Mouse (Mus musculus): ENCODE data around the gene Cldn15. TPM values are rescaled to one million over a fixed set of nuclear protein-coding genes. Genes with fewer than 3 reads are reported as not detected.

Gene Cldn15
- polyA plus RNA-seq, 1 experiment from 2014 or later = 3.0 TPM

DNA sequence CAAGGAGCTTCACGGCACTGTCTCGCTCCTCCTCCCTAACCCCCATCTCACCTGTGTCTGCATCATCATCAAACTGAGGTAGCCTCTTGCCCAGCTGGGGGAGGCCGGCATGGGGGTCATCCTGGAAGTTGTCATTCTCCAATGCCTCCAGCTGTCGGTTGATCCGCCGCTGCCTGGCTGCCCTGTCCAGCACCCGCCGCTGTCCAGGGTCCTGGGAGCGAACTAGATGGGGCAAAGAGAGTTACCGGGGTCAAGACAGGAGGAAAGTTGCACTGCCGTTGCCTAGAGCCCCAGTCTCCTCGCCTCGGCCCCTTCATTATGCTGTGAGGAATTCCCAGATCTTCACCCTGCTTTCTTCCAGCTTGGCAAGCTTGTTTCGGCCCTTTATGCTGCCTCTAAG is 18.4 kb downstream of the Cldn15 start:
- Histone ChIP-seq H3K4me2 (no peak overlapping the region), H3K4me3 (replicated peaks) (no peak overlapping the region), H3K36me3 (peaks cover 23% of the 10 kb centered on the region), H3K4me1 (replicated peaks) (peaks cover 23% of the 10 kb centered on the region), H3K9ac (no peak overlapping the region), H3K9me3 (replicated peaks) (no peaks in the 10 kb centered on the region), H3K27me3 (no peaks in the 10 kb centered on the region), H3K27ac (no peak overlapping the region)
- WGBS (ENCODE audit: insufficient replicate concordance) = 60% methylated on average over 14 of the region's 14 CpGs
- DNase-seq (no peak), ATAC-seq (ENCODE audit: low read depth) (no peak)

DNA sequence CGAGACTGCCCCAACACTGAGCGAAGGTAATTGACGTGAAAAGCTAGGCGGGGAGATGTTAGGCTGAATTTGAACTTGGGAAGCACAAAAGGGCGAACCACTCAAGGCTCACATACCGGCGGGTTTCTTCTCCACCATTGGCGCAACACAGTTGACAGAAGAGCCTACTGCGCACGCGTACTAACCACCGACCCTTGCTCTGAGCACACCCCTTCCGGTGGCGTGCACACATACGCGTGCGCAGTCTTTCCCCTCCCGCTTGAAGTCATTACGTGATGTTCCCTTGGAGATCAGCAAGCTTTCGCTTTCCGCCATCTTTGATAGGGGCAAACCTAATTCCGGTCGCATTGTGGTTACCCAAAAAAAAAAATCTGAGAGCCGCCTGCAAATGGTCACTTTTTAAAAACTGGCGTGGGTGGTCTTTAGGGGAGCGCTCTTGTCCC is 20.3 kb downstream of the Cldn15 start, which contains the start of gene Plod3:
Plod3 (plus strand) TSS at position 325 of the 443 bp plus-strand sequence.
- Histone ChIP-seq H3K9me3 (replicated peaks) (no peaks in the 10 kb centered on the region), H3K4me3 (replicated peaks) (peak within 1 kb of the TSS; percentile 92), H3K4me1 (replicated peaks) (peaks cover 23% of the 10 kb centered on the region), H3K4me2 (peak within 1 kb of the TSS; percentile 98), H3K9ac (peak within 1 kb of the TSS; percentile 96), H3K27ac (peak within 1 kb of the TSS; percentile 94), H3K36me3 (peaks cover 34% of the 10 kb centered on the region), H3K27me3 (no peaks in the 10 kb centered on the region)
- under 1% methylated on average over 26 of the region's 26 CpGs for WGBS (ENCODE audit: insufficient replicate concordance)
- ATAC-seq (ENCODE audit: low read depth) = peak; percentile 92
- DNase-seq = peak; percentile 95

DNA sequence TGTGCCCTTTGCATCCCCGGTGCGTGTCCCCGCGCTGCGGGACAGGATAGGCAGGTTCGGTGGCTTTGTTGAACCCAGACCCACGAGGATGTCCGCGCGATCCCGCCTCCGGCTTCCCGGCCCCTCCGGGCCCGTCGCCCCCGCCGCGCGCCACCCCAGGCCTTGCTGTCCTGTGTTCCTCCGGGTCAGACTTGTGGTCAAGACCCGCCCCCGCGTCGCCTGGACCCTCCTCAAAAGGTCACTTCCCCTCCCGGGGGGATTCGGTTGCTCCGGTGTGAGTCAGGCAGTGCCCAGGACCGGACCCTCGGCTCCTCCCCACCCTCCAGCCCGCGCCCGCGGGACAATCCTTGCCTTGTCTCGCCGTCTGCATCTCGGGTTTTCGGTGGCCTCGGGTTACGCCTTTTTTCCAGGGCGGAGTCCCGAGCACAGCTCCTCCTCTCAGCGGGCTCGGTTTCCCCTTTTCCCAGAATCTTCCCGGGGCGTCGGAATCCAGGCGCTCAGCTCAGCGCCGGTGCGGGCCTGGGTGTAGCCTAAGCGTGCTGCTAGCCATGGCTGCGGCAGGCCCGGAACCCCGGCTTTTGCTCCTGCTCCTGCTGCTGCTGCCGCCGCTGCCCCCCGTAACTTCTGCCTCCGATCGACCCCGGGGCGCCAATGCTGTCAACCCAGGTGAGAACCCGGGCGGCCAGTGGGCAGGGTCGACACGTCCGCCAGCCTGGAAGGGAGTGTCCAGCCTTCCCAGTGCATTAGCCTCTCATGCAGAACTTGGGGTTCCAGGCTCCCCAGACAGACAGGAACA is 20.9 kb downstream of the Cldn15 start:
- ATAC-seq (ENCODE audit: low read depth) = peak; percentile 61
- under 1% methylated on average over 67 of the region's 67 CpGs for WGBS (ENCODE audit: insufficient replicate concordance)
- Histone ChIP-seq H3K9me3 (replicated peaks) (no peaks in the 10 kb centered on the region), H3K27ac (peak overlapping the region; percentile 94), H3K4me1 (replicated peaks) (peaks cover 23% of the 10 kb centered on the region), H3K9ac (peak overlapping the region; percentile 96), H3K4me3 (replicated peaks) (peak overlapping the region; percentile 92), H3K4me2 (peak overlapping the region; percentile 98), H3K36me3 (peaks cover 34% of the 10 kb centered on the region), H3K27me3 (no peaks in the 10 kb centered on the region)
- DNase-seq = peak; percentile 79

DNA sequence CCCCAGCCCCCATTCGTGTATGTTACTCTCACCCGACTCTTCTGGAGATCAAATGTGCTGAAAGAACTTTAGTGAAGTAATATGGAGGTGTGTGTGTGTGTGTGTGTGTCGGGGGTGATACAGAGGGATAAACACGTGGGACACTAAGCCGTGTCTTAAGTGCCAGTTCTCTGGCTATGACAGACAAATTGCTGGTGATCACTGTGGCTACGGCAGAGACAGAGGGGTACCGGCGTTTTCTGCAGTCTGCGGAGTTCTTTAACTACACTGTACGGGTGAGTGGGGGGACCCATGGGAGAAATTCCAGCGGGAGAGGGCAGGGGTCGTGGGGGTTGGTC is 21.5 kb downstream of the Cldn15 start, which contains the start of gene Znhit1:
Znhit1 (minus strand) TSS at position 88 of the 338 bp plus-strand sequence.
- Histone ChIP-seq H3K4me2 (peak within 1 kb of the TSS; percentile 98), H3K9ac (peak within 1 kb of the TSS; percentile 96), H3K9me3 (replicated peaks) (no peaks in the 10 kb centered on the region), H3K27me3 (no peaks in the 10 kb centered on the region), H3K4me1 (replicated peaks) (peaks cover 23% of the 10 kb centered on the region), H3K27ac (peak within 1 kb of the TSS; percentile 94), H3K36me3 (peaks cover 38% of the 10 kb centered on the region), H3K4me3 (replicated peaks) (peak within 1 kb of the TSS; percentile 92)
- DNase-seq (no peak), ATAC-seq (ENCODE audit: low read depth) (no peak)
- WGBS (ENCODE audit: insufficient replicate concordance) = 7% methylated on average over 12 of the region's 12 CpGs

DNA sequence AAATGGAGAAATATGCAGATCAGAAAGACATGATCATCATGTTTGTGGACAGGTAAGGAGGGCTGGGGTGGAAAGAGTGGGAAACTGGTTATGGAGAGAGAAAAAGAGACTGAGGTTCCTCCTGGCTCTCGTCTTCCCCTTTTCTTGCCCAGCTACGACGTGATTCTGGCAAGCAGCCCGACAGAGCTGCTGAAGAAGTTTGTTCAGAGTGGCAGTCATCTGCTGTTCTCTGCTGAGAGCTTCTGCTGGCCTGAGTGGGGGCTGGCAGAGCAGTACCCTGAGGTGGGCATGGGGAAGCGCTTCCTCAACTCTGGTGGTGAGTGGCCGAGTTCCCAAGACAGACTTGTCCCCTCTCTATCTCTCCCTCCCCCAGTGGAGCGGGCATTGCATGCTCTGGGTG is 22.0 kb downstream of the Cldn15 start:
- 73% methylated on average over 5 of the region's 7 CpGs for WGBS (ENCODE audit: insufficient replicate concordance)
- no peaks in the 10 kb centered on the region for H3K9me3 ChIP-seq (replicated peaks)
- H3K4me1 ChIP-seq (replicated peaks) = peaks cover 23% of the 10 kb centered on the region
- H3K27me3 ChIP-seq = no peaks in the 10 kb centered on the region
- H3K4me2 ChIP-seq = peak overlapping the region; percentile 98
- H3K9ac ChIP-seq = peak overlapping the region; percentile 96
- DNase-seq (no peak), ATAC-seq (ENCODE audit: low read depth) (no peak)
- peaks cover 43% of the 10 kb centered on the region for H3K36me3 ChIP-seq
- H3K4me3 ChIP-seq (replicated peaks) = peak overlapping the region; percentile 92
- peak overlapping the region; percentile 94; the same call in 1 of the 2 replicates for H3K27ac ChIP-seq

DNA sequence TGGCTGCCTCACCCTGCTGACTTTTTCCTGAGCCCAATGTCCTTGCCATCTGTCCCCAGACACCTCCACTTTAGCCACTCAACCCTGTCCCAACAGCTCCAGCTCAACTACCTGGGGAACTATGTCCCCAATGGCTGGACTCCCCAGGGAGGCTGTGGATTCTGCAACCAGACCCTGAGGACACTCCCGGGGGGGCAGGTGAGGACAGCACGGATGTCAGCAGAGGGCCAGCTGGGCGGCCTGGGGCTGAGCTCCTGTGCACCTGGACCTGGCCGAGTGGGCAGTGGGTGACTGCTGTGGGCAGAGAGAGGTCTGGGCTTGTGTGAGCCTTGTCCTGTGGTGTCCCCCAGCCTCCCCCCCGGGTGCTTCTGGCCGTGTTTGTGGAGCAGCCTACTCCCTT is 23.4 kb downstream of the Cldn15 start:
- Histone ChIP-seq H3K27ac (no peak overlapping the region), H3K4me1 (replicated peaks) (peaks cover 23% of the 10 kb centered on the region), H3K36me3 (peaks cover 57% of the 10 kb centered on the region), H3K4me3 (replicated peaks) (no peak overlapping the region), H3K9me3 (replicated peaks) (no peaks in the 10 kb centered on the region), H3K27me3 (no peaks in the 10 kb centered on the region), H3K4me2 (no peak overlapping the region), H3K9ac (no peak overlapping the region)
- WGBS (ENCODE audit: insufficient replicate concordance) = 75% methylated on average over 6 of the region's 6 CpGs
- DNase-seq = no peak
- ATAC-seq (ENCODE audit: low read depth) = no peak

DNA sequence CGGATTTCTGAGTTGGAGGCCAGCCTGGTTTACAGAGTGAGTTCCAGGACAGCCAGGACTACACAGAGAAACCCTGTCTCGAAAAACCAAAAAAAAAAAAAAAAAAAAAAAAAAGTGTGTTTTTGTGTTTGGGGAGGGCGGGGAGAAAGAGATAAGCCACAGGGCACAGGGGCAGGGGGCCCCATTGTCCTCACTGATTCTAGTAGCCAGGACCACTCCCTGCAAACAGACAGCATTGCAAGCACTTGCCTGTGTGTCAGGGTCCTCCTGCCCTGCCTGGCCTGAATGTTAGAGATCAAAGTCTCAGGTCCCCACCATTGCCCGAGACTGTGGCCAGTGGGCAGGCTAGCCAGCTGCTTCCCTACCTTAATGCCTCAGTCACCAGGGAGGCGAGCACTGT is 33.0 kb downstream of the Cldn15 start:
- Histone ChIP-seq H3K27ac (no peak overlapping the region), H3K9me3 (replicated peaks) (no peaks in the 10 kb centered on the region), H3K4me1 (replicated peaks) (peaks cover 27% of the 10 kb centered on the region), H3K4me3 (replicated peaks) (no peak overlapping the region), H3K9ac (0 out of 2 replicates have a peak overlapping the region, but pooled peaks have one; percentile 26), H3K36me3 (peaks cover 16% of the 10 kb centered on the region), H3K27me3 (no peaks in the 10 kb centered on the region), H3K4me2 (peak overlapping the region; percentile 21; the same call in 1 of the 2 replicates)
- ATAC-seq (ENCODE audit: low read depth) (peak; percentile 54; the same call in 1 of the 2 replicates), DNase-seq (no peak)
- 30% methylated on average over 5 of the region's 5 CpGs for WGBS (ENCODE audit: insufficient replicate concordance)

DNA sequence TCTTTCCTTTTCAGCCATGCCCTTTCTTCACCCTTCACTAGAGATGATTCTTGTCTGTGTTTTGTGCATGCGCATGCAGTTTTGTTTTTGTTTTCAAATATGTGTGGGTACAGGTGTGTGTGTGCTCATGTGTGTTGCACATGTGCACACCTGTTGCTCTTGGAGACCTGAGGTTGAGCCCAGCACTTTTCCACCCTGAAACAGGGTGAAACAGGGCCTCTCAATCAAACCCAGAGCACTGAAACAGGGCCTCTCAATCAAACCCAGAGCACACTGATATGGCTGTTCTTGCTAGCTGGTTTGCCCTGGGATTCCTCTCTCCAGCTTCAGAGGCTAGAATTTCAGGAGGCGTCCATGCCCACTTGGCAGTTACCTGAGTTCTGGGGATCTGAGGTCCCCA is 34.2 kb downstream of the Cldn15 start:
- WGBS (ENCODE audit: insufficient replicate concordance) = 71% methylated on average over 2 of the region's 2 CpGs
- Histone ChIP-seq H3K4me3 (replicated peaks) (no peak overlapping the region), H3K36me3 (peaks cover 4% of the 10 kb centered on the region), H3K9me3 (replicated peaks) (no peaks in the 10 kb centered on the region), H3K9ac (no peak overlapping the region), H3K27ac (no peak overlapping the region), H3K4me2 (0 out of 2 replicates have a peak overlapping the region, but pooled peaks have one; percentile 10), H3K27me3 (no peaks in the 10 kb centered on the region), H3K4me1 (replicated peaks) (peaks cover 27% of the 10 kb centered on the region)
- DNase-seq (no peak), ATAC-seq (ENCODE audit: low read depth) (no peak)

DNA sequence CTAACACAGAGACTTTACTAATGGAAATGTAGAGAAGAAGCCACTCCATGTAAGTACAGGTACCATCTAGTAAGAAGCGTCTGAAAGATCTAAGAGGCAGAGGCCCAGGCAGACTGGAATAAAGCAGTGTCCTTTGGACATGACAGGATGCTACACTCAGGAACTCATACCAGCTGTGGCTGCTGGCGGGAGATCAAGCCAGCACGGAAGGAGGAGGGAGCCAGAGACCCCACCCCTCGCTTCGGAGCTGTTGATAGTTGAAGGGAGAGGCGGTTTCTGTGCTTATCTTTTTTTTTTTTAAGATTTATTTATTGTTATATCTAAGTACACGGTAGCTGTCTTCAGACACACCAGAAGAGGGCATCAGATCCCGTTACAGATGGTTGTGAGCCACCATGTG is 40.9 kb downstream of the Cldn15 start:
- DNase-seq (no peak), ATAC-seq (ENCODE audit: low read depth) (no peak)
- H3K4me3 ChIP-seq (replicated peaks) = no peak overlapping the region
- H3K27ac ChIP-seq = no peak overlapping the region
- peaks cover 6% of the 10 kb centered on the region; the same call in 1 of the 2 replicates for H3K27me3 ChIP-seq
- H3K4me1 ChIP-seq (replicated peaks) = no peaks in the 10 kb centered on the region
- H3K9me3 ChIP-seq (replicated peaks) = no peaks in the 10 kb centered on the region
- H3K9ac ChIP-seq = no peak overlapping the region
- no peaks in the 10 kb centered on the region for H3K36me3 ChIP-seq
- 27% methylated on average over 8 of the region's 8 CpGs for WGBS (ENCODE audit: insufficient replicate concordance)
- H3K4me2 ChIP-seq = no peak overlapping the region

DNA sequence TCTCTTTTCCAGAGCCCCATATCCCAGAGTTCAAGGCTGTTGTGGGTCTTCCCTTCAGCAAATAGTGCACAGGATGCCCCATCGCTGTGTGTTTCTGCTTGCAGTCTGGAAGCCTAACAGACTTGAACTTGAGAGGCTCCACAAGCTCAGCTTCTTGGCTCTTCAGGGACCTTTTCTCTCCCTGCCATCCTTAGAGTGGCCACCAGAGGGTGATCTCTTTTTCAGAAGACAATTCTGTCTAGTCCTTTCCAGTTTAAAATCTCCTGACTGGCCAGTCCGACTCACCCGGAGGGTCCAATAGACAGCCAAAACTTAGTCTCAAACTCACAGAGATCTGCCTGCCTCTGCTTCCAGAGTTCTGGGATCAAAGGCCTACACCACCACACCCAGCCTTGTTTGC is 43.6 kb downstream of the Cldn15 start:
- Histone ChIP-seq H3K4me1 (replicated peaks) (no peaks in the 10 kb centered on the region), H3K4me2 (no peak overlapping the region), H3K36me3 (no peaks in the 10 kb centered on the region), H3K27ac (no peak overlapping the region), H3K9me3 (replicated peaks) (no peaks in the 10 kb centered on the region), H3K4me3 (replicated peaks) (no peak overlapping the region), H3K9ac (no peak overlapping the region), H3K27me3 (peaks cover 6% of the 10 kb centered on the region)
- ATAC-seq (ENCODE audit: low read depth) (no peak), DNase-seq (no peak)
- WGBS (ENCODE audit: insufficient replicate concordance) = 21% methylated on average over 3 of the region's 3 CpGs

DNA sequence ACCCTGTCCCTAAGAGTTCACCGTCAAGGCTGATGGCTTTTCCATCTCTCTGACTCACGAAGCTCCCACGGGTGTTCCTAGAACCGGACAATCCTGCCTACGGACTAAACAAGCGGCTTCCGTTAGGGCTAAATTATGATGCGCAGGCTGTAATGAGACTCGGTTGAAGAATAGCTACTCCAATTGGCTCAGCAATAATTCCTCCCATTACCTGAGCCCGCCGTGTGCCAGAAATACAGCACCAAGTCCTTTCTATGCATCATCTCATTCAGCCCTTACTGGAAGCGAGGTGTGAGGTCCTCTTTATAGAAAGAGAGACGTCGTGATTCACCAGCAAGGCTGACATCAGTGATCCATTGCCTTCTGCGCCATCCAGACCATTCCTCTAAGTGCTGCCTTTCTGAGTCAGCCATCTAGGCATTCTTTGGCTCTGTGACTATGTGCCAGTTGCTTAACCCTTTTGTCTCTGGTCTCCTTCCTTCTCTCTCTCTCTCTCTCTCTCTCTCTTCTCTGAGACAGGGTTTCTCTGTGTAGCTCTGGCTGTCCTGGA is 46.1 kb downstream of the Cldn15 start:
- no peaks in the 10 kb centered on the region for H3K9me3 ChIP-seq (replicated peaks)
- H3K4me1 ChIP-seq (replicated peaks) = no peaks in the 10 kb centered on the region
- peaks cover 6% of the 10 kb centered on the region for H3K27me3 ChIP-seq
- no peak overlapping the region for H3K9ac ChIP-seq
- no peak overlapping the region for H3K4me3 ChIP-seq (replicated peaks)
- no peak for DNase-seq
- no peak overlapping the region for H3K27ac ChIP-seq
- no peak overlapping the region for H3K4me2 ChIP-seq
- no peak for ATAC-seq (ENCODE audit: low read depth)
- H3K36me3 ChIP-seq = no peaks in the 10 kb centered on the region
- 68% methylated on average over 15 of the region's 15 CpGs for WGBS (ENCODE audit: insufficient replicate concordance)

Measured in liver, embryonic 13.5 days (tissue).